Mouse (Mus musculus) adrenal gland, adult 18-20 months (tissue): Measurements from ENCODE around the gene Fam149b. TPM values are rescaled to one million over a fixed set of nuclear protein-coding genes. Genes with fewer than 3 reads are reported as not detected.
A peak's percentile ranks its signal among the peaks of the same experiment; 100 is the strongest.
"Not testable (repeated sequence)": the region's sequence is repeated elsewhere in the genome, so short reads cannot be mapped to it uniquely, and the experiment has no call there.

Source experiments
- DNase-seq, 2 experiments: peaks; one replicate each; pipeline ENCODE4 v3.0.0; 2021 to 2022; ENCODE audit warnings: low spot score in 2 of 2
- long read RNA-seq, 2 experiments: library from polyadenylated mRNA; stranded (forward); transcript quantifications; one replicate each; pipeline ENCODE4 v2.0.0; 2021
- total RNA-seq, 2 experiments: library from RNA; stranded (reverse); gene quantifications; 1 replicate in 1 of 2; 2 replicates in 1 of 2; pipeline ENCODE4 v1.2.3; 2021

Fam149b gene
- total RNA-seq = 10 to 100 TPM; 37.1 to 43.7 TPM
- long read RNA-seq, experiment 1, full-length matches to known transcripts = 19 of 54 reads
- long read RNA-seq, experiment 1, partial matches to known transcripts = 12 of 54 reads
- long read RNA-seq, experiment 1, other reads (novel, unspliced or antisense) = 23 of 54 reads
- long read RNA-seq, experiment 2, full-length matches to known transcripts = 28 of 109 reads
- long read RNA-seq, experiment 2, partial matches to known transcripts = 30 of 109 reads
- long read RNA-seq, experiment 2, other reads (novel, unspliced or antisense) = 51 of 109 reads

- DNase-seq = peak; percentile 85 to 87
Observed at GRCm38 (mm10) chr14:20347991-20348541, at the start of gene Fam149b, which contains the start of gene Ecd. Gene Fam149b, plus strand, starts transcription at chr14:20348162. Gene Ecd, minus strand, starts transcription at chr14:20348121.

GRCm38 (mm10) chr14:20305085-20305484, 42.9 kb upstream of the Fam149b start:
- not testable (repeated sequence) for DNase-seq

- no peak for DNase-seq
Observed at GRCm38 (mm10) chr14:20315137-20315536, 32.8 kb upstream of the Fam149b start.

GRCm38 (mm10) chr14:20319420-20319819, 28.5 kb upstream of the Fam149b start:
- DNase-seq = peak; percentile 33 to 53

- no peak for DNase-seq
Observed at GRCm38 (mm10) chr14:20324196-20324595, 23.8 kb upstream of the Fam149b start.

GRCm38 (mm10) chr14:20328474-20328873, 19.5 kb upstream of the Fam149b start:
- DNase-seq = no peak

- DNase-seq = no peak
Observed at GRCm38 (mm10) chr14:20331316-20331715, 16.6 kb upstream of the Fam149b start.

GRCm38 (mm10) chr14:20339415-20339814, 8.5 kb upstream of the Fam149b start:
- no peak for DNase-seq

- peak in 1 of 2 experiments; percentile 19 for DNase-seq
Observed at GRCm38 (mm10) chr14:20340149-20340548, 7.8 kb upstream of the Fam149b start.

GRCm38 (mm10) chr14:20340866-20341265, 7.1 kb upstream of the Fam149b start:
- DNase-seq = no peak

- no peak for DNase-seq
Observed at GRCm38 (mm10) chr14:20345885-20346284, 2.1 kb upstream of the Fam149b start.

- DNase-seq = no peak
Observed at GRCm38 (mm10) chr14:20347441-20347990, 446 bp upstream of the Fam149b start.

- no peak for DNase-seq
Observed at GRCm38 (mm10) chr14:20363230-20363629, 15.3 kb downstream of the Fam149b start.

- DNase-seq = no peak
Observed at GRCm38 (mm10) chr14:20368271-20368670, 20.3 kb downstream of the Fam149b start.

GRCm38 (mm10) chr14:20370798-20371197, 22.8 kb downstream of the Fam149b start:
- DNase-seq = no peak

GRCm38 (mm10) chr14:20371854-20372253, 23.9 kb downstream of the Fam149b start:
- no peak for DNase-seq

GRCm38 (mm10) chr14:20377112-20377521, 29.2 kb downstream of the Fam149b start:
- DNase-seq = peak in 1 of 2 experiments; percentile 42

- DNase-seq = no peak
Observed at GRCm38 (mm10) chr14:20378313-20379061, 30.5 kb downstream of the Fam149b start.

- DNase-seq = no peak
Observed at GRCm38 (mm10) chr14:20379087-20379640, 31.2 kb downstream of the Fam149b start.

- no peak for DNase-seq
Observed at GRCm38 (mm10) chr14:20379753-20380430, 31.9 kb downstream of the Fam149b start.
